Mouse (Mus musculus) forebrain, embryonic 11.5 days (tissue): ENCODE results near the gene Dnhd1. TPM values are rescaled to one million over a fixed set of nuclear protein-coding genes. Genes with fewer than 3 reads are reported as not detected.

Source experiments
- ATAC-seq: fragments of 200-750 bp; cut with Nextera tagmentation; replicated peaks from 2 replicates; pipeline ENCODE4 v1.8.0; 2017; ENCODE audit warnings: moderate TSS enrichment; ENCODE audit not compliant: low FRiP score
- DNase-seq: peaks from one replicate; pipeline ENCODE4 v3.0.0-alpha.2; 2017; ENCODE audit warnings: low spot score
- H3K27ac ChIP-seq: fragments of 300-500 bp; sonication (generic); 2 replicates; pipeline ENCODE4 v1.5.1; 2014; ENCODE audit warnings: low read depth, low read length
- H3K27me3 ChIP-seq: fragments of 300-500 bp; sonication (generic); 2 replicates; pipeline ENCODE4 v1.6.1; 2014; ENCODE audit warnings: mild to moderate bottlenecking, low read length, mixed read lengths; ENCODE audit not compliant: control insufficient read depth, insufficient read depth
- H3K36me3 ChIP-seq: fragments of 300-500 bp; sonication (generic); 2 replicates; pipeline ENCODE4 v1.6.1; 2014; ENCODE audit warnings: mild to moderate bottlenecking, low read length, moderate library complexity, mixed read lengths; ENCODE audit not compliant: control insufficient read depth, insufficient read depth
- H3K4me1 ChIP-seq: fragments of 300-500 bp; sonication (generic); replicated peaks from 2 replicates; pipeline ENCODE4 v1.6.1; 2014; ENCODE audit warnings: low read length, mixed read lengths; ENCODE audit not compliant: control insufficient read depth, insufficient read depth
- H3K4me2 ChIP-seq: fragments of 300-500 bp; sonication (generic); 2 replicates; pipeline ENCODE4 v1.6.1; 2014; ENCODE audit warnings: low read depth, mild to moderate bottlenecking, low read length, moderate library complexity, mixed read lengths; ENCODE audit not compliant: severe bottlenecking
- H3K4me3 ChIP-seq: fragments of 300-500 bp; sonication (generic); 2 replicates; pipeline ENCODE4 v1.5.1; 2014; ENCODE audit warnings: low read depth, low read length
- H3K9ac ChIP-seq: fragments of 300-500 bp; sonication (generic); 2 replicates; pipeline ENCODE4 v1.6.1; 2014; ENCODE audit warnings: low read length
- H3K9me3 ChIP-seq: fragments of 300-500 bp; sonication (generic); 2 replicates; pipeline ENCODE4 v1.6.1; 2016; ENCODE audit warnings: low read length, mixed read lengths; ENCODE audit not compliant: control insufficient read depth
- WGBS: fragments of 180-500 bp; shearing (Covaris S2); extraction: QIAGEN DNeasy Blood & Tissue Kit; methylation state at CpG from one replicate; pipeline ENCODE4 v1.1.7; 2014; 5-methylcytosine and 5-hydroxymethylcytosine counted together
- polyA plus RNA-seq: library from polyadenylated mRNA; unstranded; fragments of >200 nt; fragmentation: Nextera tagmentation; extraction: Ambion mirVana; gene quantifications from 2 replicates; pipeline ENCODE4 v1.2.1, GENCODE M21; 2014

The Dnhd1 gene
- polyA plus RNA-seq, 1 experiment from 2014 or later, result 0.79 TPM

DNA sequence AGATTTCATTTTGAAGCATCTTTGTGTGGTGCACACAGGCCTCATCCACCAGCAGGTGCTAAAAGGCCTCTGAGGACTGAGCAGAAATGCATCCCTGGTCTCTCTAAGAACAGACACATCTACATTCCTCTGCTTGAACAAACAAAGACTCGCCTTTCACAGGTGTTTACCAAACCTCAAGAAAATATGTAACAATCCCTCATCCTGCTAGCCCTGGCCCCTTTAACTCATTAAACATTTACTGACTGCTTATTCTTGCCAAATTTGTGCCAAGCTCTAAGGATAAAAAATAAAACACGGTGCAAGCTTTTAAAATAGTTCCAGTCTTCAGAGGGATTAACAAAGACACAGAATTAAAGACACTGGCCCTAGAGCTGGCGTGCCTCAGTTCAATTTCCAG, 30.9 kb upstream of the Dnhd1 start:
- H3K4me2 ChIP-seq, result no peak overlapping the region
- H3K27me3 ChIP-seq, result no peaks in the 10 kb centered on the region
- H3K4me3 ChIP-seq, result no peak overlapping the region
- no peak for DNase-seq
- H3K36me3 ChIP-seq, result peaks cover 14% of the 10 kb centered on the region
- H3K4me1 ChIP-seq, result no peaks in the 10 kb centered on the region
- no peak for ATAC-seq
- no peaks in the 10 kb centered on the region for H3K9me3 ChIP-seq
- no peak overlapping the region for H3K9ac ChIP-seq
- WGBS, result 80% methylated on average over 3 of the region's 3 CpGs
- H3K27ac ChIP-seq, result no peak overlapping the region

DNA sequence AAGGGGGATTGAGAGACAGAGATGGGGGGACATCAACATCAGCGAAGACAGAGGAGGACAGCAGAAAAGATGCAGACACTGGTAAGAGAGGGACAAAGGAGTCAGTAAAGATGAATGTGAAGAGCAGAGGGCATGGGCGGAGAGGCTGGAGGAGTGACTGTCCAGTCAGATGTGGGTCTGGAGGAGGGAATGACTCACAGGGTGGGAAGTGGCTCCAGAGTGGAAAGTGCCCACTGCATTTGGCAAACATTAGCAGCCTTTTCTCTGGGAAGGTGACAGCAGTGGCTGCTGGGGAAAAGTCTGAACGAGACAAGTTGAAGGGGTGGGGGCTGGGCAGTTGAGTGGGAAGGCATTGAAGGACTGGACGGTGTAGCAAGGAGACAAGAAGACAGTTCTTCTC, 29.6 kb upstream of the Dnhd1 start:
- Histone ChIP-seq H3K4me2 (no peak overlapping the region), H3K9ac (no peak overlapping the region), H3K4me3 (no peak overlapping the region), H3K36me3 (peaks cover 14% of the 10 kb centered on the region), H3K27me3 (no peaks in the 10 kb centered on the region), H3K4me1 (no peaks in the 10 kb centered on the region), H3K27ac (no peak overlapping the region), H3K9me3 (no peaks in the 10 kb centered on the region)
- no peak for DNase-seq
- 84% methylated on average over 4 of the region's 4 CpGs for WGBS
- no peak for ATAC-seq

DNA sequence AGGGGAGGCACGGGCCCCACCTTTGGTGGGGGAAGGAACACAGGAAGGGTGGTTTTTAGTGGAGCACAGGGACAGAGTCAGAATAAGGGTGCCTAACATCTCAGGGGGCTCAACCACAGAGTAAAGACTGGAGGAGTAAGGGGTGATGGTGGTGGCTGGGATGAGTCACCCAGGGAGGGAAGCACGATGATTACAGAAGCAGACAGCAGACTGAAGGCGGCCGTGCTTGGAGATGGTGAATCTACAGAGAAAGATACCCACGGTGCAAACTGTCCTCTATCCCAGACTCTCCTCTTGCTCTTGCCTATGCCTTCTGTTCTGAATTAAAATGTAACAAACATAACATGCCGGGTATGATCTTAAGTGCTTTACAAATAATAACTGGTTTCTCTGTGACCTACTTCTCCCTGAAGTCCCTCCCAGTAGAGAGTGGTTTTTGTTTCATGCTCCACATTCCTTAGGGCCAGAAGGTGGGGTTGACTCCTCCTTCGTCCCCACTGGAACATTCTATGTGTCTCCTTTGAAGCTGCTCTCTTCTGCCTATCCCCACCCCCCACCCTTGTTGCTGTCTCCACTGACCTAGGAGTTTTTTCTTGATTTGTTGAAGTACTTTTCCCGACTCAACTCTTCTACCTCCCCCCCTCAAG, 28.9 kb upstream of the Dnhd1 start:
- Histone ChIP-seq H3K9me3 (no peaks in the 10 kb centered on the region), H3K36me3 (peaks cover 14% of the 10 kb centered on the region), H3K4me3 (no peak overlapping the region), H3K27me3 (no peaks in the 10 kb centered on the region), H3K9ac (no peak overlapping the region), H3K27ac (no peak overlapping the region), H3K4me2 (no peak overlapping the region), H3K4me1 (no peaks in the 10 kb centered on the region)
- DNase-seq (peak; percentile 38), ATAC-seq (no peak)
- 82% methylated on average over 8 of the region's 8 CpGs for WGBS

DNA sequence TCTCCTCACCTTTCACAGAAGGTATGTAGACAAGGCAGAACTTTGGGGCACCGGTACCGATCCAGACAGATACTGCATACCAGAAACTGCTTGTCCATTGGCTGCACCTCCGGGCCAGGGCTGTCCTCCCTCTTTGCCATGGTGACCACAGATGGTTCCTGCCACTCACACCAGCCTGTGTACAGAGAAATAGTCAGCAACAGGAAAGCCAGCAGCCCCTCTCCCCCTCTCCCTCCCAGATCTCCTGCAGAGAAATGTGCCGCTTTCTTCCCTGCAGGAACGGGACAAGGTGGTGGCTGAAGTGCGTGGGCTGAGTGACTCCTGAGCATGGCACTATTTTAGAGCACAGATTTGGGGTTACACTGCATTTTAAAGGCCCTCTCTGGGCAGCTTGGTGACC, 25.2 kb upstream of the Dnhd1 start:
- 90% methylated on average over 6 of the region's 6 CpGs for WGBS
- Histone ChIP-seq H3K4me2 (no peak overlapping the region), H3K4me3 (no peak overlapping the region), H3K36me3 (peaks cover 8% of the 10 kb centered on the region; the same call in 1 of the 2 replicates), H3K4me1 (no peaks in the 10 kb centered on the region), H3K9me3 (no peaks in the 10 kb centered on the region), H3K27ac (no peak overlapping the region), H3K27me3 (no peaks in the 10 kb centered on the region), H3K9ac (no peak overlapping the region)
- DNase-seq (peak; percentile 39), ATAC-seq (no peak)

DNA sequence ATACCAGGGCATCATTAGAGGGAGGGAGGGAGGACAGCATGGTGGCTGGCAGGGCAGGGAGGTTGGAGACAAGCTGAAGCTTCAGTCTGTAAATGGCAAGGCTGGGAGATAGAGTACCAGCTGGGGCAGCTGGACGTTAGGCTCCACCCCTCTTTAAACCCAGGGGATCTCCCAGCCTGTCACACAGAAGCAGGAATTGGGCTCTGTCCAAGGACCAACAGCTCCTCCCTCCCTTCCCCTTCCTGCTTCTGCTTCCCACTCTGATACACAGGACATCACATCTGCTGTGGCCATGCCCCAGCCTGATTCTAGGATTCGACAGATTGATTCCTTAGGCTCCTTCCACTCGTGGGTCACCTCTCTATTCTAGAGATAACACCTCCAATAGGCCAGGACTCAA, 22.0 kb upstream of the Dnhd1 start:
- no peaks in the 10 kb centered on the region for H3K9me3 ChIP-seq
- H3K4me1 ChIP-seq, result peaks cover 5% of the 10 kb centered on the region; the same call in 1 of the 2 replicates
- DNase-seq (peak; percentile 32), ATAC-seq (no peak)
- WGBS, result 31% methylated on average over 3 of the region's 3 CpGs
- no peak overlapping the region for H3K4me3 ChIP-seq
- H3K9ac ChIP-seq, result no peak overlapping the region; the same call in 1 of the 2 replicates
- H3K27ac ChIP-seq, result no peak overlapping the region
- H3K27me3 ChIP-seq, result no peaks in the 10 kb centered on the region
- H3K36me3 ChIP-seq, result peaks cover 4% of the 10 kb centered on the region; the same call in 1 of the 2 replicates
- no peak overlapping the region for H3K4me2 ChIP-seq

DNA sequence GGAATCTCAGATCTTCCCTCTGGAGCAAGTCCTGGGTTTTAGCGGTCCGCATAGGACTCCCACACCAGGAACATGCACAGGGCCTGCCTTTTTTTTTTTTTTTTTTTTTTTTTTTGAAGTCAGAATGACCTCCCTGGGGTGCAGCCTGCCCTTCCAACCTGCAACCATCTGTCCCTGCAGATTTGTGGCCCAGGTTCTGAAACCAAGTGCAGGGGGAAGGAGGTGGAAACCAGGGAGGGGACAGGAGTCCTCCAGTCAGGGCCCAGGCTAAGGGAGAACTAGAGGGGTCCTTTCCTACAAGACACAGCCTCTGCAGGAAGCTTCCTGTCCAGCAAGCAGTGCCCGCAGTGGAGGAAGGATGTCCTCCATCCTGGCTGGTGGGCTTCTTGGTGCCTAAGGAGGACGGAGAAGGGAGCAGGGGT, 18.1 kb upstream of the Dnhd1 start:
- 18% methylated on average over 4 of the region's 4 CpGs for WGBS
- Histone ChIP-seq H3K27ac (no peak overlapping the region), H3K9ac (peak overlapping the region; percentile 68), H3K27me3 (no peaks in the 10 kb centered on the region), H3K4me3 (peak overlapping the region; percentile 66), H3K36me3 (no peaks in the 10 kb centered on the region; the same call in 1 of the 2 replicates), H3K4me2 (peak overlapping the region; percentile 81), H3K4me1 (peaks cover 10% of the 10 kb centered on the region), H3K9me3 (no peaks in the 10 kb centered on the region)
- DNase-seq, result no peak
- no peak for ATAC-seq

DNA sequence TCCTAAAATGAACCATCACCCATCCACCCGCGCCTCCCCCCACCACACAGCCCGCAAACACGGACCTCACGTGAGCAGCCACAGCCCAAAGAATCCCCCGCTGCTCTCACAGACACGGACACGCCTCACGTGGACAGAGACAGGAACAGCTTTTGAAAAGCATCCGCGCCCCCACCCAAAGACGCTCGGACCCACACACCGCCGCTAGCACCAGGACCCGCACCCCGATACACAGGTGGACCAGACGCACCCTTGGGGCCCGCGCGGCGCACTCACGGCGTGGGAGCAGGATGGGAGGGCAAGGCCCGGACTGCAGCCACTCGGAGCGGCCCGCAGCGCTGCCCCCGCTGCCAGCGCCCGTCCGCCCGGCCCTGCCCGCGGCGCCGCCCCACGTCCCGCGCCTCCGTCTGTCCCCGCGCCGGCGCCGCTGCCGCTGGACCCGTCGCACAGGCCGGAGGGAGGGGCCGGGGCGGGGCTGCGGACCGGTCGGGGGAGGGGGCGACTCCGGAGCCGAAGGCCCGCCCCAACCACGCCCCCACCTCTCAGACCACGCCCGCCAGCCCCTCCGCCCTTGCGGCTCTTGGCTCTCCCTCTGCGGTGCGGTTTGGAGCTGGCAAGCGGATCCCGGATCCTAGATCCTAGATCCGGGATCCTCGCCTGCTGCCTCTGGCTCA, 17.4 kb upstream of the Dnhd1 start, which contains the start of gene Trim3:
TSS of gene Trim3 (minus strand) at position 445 of the 674 bp plus-strand sequence.
- peak; percentile 96 for DNase-seq
- Histone ChIP-seq H3K9ac (peak within 1 kb of the TSS; percentile 68), H3K36me3 (no peaks in the 10 kb centered on the region; the same call in 1 of the 2 replicates), H3K4me2 (peak within 1 kb of the TSS; percentile 81), H3K27ac (no peak within 1 kb of the TSS), H3K9me3 (no peaks in the 10 kb centered on the region), H3K27me3 (no peaks in the 10 kb centered on the region), H3K4me1 (peaks cover 10% of the 10 kb centered on the region), H3K4me3 (peak within 1 kb of the TSS; percentile 66)
- peak; percentile 91 for ATAC-seq
- under 1% methylated on average over 65 of the region's 71 CpGs for WGBS

DNA sequence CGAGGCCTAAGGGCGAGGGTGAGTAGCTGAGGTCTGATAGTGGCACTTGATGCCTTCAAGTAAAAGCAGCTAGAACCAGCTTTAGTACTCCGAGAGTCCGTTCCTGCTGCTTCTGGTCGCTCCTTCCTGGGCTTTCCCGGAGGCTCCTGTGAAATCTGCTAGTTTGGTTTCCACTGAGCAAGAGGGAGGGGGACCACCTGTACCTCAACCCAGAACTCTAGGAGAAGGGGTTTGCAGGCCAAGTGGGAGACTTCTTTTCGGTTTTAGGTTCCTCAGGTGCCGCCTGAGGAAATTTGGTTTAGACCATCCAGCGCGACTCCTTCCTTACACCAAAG, 16.9 kb upstream of the Dnhd1 start:
- ATAC-seq (no peak), DNase-seq (no peak)
- H3K9me3 ChIP-seq, result no peaks in the 10 kb centered on the region
- H3K9ac ChIP-seq, result peak overlapping the region; percentile 68
- H3K27ac ChIP-seq, result no peak overlapping the region
- no peaks in the 10 kb centered on the region for H3K27me3 ChIP-seq
- H3K4me3 ChIP-seq, result peak overlapping the region; percentile 66
- H3K4me2 ChIP-seq, result peak overlapping the region; percentile 81
- 6% methylated on average over 10 of the region's 10 CpGs for WGBS
- peaks cover 10% of the 10 kb centered on the region for H3K4me1 ChIP-seq
- no peaks in the 10 kb centered on the region; the same call in 1 of the 2 replicates for H3K36me3 ChIP-seq
